Mouse (Mus musculus): Measurements from ENCODE around the gene Creb5.

The Creb5 gene

DNA sequence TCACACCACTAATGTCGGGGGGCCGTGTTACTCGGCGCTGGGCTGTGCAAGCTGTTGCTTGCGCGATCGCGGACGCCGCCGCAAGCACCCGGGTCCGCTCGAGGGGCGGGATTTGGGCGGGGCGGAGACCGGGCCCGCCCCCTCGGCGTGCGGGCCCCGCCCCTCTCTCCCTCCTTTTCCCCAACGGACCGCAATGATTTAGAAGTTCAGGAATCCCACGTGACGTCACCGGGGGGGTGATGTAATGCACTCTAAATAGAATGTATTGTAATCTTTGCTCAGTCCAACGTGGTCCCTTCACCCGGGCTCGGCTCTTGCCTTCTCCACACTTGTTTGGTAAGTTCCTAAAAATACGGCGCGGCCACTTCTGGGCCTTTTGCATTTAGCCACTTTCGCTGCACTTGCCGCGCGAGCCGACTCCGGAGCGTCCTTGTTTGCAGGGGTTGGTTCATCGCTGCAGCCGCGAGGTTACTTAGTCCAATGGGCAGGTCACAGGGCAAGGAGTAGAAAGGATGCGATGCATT is at the start of gene Creb5:
Gene Creb5, plus strand, starts transcription at position 233 of the 524 bp plus-strand sequence.
- in situ Hi-C loops (cut with MboI, MseI), result no loop called here

- in situ Hi-C loops (cut with MboI, MseI), result no loop called here
Measured at GRCm38 (mm10) chr6:53259841-53260240, 27.2 kb upstream of the Creb5 start.

DNA sequence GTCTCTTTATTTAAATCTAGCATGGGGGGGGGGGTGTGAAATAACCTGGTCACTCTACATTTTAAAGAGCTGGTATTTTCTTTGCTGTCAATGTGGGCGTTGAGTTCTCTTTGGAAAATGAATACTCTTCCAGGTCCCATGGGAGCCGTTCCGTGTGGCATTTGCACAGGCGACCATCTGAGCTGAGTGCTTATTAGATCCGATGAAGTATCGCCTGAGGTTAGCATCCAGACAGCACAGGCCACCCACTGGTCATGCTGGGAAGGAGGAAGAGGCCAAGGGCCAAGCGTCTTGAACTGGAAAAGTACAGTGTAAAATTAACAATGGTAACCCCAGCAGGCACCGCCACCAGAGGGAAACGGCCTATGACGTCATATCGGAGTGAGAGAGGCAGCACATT is 24.7 kb upstream of the Creb5 start:
- in situ Hi-C loops (cut with MboI, MseI), result no loop called here

DNA sequence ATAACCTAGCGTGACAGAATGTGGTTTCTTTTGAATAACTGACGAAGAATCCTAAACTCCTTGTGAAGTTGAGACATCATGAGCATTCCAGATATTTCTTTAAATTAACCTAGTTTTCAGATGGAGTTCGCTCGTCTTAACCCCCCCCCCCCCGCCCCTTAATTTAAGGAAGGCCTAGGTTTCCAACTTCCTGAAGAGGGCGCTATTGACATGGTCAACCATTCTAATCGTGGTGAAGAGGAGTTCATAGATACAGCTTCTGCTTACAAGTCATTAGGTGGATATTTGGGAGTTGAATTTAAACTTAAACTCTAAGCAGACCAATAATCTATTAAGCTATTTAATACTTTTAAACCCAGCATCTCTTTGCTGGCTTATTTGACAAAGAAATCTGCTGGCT is 20.0 kb upstream of the Creb5 start:
- in situ Hi-C loops (cut with MboI, MseI), result no loop called here

GRCm38 (mm10) chr6:53267732-53268505 is 19.2 kb upstream of the Creb5 start:
- in situ Hi-C loops (cut with MboI, MseI), result no loop called here

DNA sequence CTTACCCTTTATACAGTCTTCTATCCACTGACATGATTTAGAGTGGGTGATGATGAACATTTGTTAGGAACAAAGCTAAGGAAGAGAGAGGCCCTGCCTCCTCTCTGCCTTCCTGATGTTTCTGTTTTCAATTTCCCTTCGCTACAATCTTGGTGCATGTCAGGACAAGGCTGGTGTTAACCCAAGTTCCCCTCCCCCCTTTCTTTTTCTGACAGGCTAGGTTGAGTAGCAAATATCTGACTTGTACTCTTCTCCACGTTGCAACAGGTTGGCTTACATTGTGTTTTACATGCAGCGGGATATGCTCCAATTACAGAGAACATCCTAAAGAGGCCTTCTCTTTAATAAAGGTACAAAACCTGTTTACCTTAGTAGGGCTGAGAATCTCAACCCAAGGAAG is 15.9 kb upstream of the Creb5 start:
- in situ Hi-C loops (cut with MboI, MseI), result no loop called here

DNA sequence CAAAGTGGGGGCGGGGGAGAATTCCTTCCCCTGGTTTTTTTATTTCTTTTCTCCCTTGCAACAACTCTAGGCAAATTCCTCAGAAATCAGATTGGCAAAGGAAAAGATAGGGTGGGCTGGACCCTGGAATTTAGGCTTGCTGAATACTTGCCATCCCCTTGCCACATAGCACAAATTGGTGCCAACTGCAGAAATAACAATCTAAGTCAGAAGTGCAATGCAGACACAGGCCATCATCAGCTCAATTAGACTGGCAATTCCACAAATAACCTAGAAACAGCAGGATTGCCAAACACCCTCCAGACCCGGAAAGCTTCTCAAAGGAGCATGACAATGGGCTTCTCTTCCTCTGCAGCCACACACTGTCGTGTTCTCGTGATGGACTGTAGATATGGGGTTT is 15.4 kb upstream of the Creb5 start:
- in situ Hi-C loops (cut with MboI, MseI), result no loop called here

- in situ Hi-C loops (cut with MboI, MseI), result no loop called here
Measured at GRCm38 (mm10) chr6:53286389-53287037, 557 bp upstream of the Creb5 start.

GRCm38 (mm10) chr6:53287562-53288381 is 702 bp downstream of the Creb5 start:
- in situ Hi-C loops (cut with MboI, MseI), result no loop called here

DNA sequence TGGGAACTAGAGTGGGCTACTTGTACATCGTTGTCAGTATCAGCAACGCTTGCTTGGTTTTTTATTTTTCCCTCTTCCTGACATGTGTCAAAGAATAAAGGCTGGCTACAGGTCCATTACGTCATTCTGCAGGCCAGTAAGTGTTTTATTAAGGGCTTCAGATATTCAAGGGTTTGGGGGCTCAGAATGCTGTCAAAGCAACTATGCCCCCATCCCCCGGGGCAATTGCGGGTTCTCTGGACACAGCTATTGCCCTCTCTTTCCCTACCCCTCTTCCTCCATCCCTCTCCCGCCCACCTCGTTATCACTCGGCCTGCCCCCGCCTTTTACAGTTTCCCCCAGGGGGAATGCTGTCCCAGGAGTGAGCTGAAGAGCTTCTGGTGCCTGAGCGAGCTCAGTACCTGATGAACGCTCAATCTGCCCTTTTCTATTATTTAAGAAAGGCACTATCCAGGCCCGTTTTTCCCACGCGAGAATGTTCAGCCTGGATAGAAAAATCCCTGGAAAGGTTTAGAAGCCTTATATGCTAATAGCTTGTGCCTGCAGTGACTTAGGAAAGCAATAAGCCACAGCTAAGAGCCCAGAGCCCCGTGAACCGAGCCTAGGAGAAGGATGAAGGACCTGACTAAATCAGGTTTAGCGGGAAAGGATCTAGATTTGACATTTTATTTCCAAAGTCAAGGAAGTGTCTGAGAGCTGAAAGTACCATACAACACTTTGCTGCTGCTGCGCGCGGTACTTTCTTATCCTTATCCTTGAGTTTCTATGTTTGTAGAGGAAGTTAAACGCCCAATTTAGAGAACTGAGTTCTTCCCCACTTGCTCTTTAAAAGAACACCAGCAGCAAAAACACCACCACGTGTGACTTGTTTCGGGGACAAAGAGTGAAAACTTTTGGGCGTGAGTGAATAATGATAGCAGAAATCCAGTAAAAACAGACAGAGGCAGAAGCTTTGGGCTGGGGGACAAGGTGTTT is 1.8 kb downstream of the Creb5 start:
- in situ Hi-C loops (cut with MboI, MseI), result no loop called here

DNA sequence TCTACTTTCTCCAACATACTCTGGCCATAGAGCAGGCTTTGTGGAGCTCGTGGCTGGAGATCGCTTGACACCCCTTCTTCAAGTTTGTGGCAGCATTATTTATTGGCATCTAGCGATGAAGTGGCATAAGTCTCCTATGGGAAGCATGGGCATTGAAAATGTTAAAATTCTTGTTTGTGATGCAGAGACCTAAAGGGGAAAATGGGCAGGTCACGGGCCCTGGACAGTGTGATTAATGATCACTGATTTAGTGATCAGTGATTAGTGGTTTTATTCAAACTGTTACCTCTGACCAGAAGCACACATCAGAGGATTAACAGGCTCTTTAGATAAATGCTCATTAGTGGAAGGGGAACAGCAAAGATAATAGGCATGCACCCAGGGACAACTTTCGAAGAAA is 2.6 kb downstream of the Creb5 start:
- in situ Hi-C loops (cut with MboI, MseI), result no loop called here

GRCm38 (mm10) chr6:53290215-53290990 is 3.3 kb downstream of the Creb5 start:
- in situ Hi-C loops (cut with MboI, MseI), result no loop called here

GRCm38 (mm10) chr6:53292931-53293330 is 5.9 kb downstream of the Creb5 start:
- in situ Hi-C loops (cut with MboI, MseI), result no loop called here

GRCm38 (mm10) chr6:53297851-53298250 is 10.8 kb downstream of the Creb5 start:
- in situ Hi-C loops (cut with MboI, MseI), result no loop called here

GRCm38 (mm10) chr6:53304201-53304600 is 17.1 kb downstream of the Creb5 start:
- in situ Hi-C loops (cut with MboI, MseI), result loop anchor here in 1 of 2 experiments (10.0 kb wide), 1 partner anchor 1129 kb away; the partner anchor contains the start of gene 5730596B20Rik

- in situ Hi-C loops (cut with MboI, MseI), result loop anchor here in 1 of 2 experiments (10.0 kb wide), 1 partner anchor 1131 kb away; the partner anchor contains the start of gene 5730596B20Rik
Measured at GRCm38 (mm10) chr6:53306156-53306555, 19.1 kb downstream of the Creb5 start.

DNA sequence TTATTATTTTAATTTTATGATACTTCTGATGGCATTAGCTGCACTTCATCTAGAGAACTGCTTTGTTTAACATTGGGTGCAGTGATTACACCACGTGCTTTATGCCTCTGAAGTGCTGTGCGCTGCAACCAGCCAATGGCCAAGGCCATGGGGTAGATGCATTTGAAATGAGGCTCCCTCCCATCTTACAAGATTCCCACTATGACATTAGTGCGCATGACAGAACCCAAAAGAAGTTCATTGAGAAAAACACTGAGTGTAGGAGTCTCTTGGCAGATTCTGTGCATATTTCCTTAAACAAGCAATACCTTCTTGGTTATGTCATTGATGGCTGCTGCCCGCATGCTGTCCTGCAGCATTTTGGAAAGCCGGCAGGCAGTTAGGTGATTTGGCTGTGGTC is 19.6 kb downstream of the Creb5 start:
- in situ Hi-C loops (cut with MboI, MseI), result loop anchor here in 1 of 2 experiments (10.0 kb wide), 1 partner anchor 1132 kb away; the partner anchor contains the start of gene 5730596B20Rik

- in situ Hi-C loops (cut with MboI, MseI), result loop anchor here in 1 of 2 experiments (10.0 kb wide), 1 partner anchor 1134 kb away; the partner anchor contains the start of gene 5730596B20Rik
Measured at GRCm38 (mm10) chr6:53308684-53309083, 21.6 kb downstream of the Creb5 start.

- in situ Hi-C loops (cut with MboI, MseI), result no loop called here
Measured at GRCm38 (mm10) chr6:53313604-53314003, 26.5 kb downstream of the Creb5 start.

DNA sequence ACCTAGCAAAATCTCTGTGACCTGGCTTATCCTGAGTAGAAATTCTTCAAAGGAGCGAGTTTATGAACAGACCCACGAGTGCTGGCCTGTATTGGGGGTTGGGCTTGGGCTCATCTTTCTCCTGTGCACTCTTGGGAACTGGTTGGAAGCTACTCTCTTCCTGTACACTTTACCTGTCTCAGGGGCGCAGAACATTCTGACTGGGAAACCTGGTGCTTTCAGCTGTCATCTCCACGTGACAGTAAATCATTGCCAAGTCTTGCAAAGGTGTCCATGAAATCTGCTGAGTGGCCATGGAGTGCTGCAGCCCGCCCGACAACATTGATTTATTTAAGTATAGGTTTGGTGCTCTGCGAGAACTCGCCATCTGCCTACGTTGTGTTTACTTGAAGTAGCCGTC is 27.1 kb downstream of the Creb5 start:
- in situ Hi-C loops (cut with MboI, MseI), result no loop called here

Measured in T-helper 17 cell (primary cell).